In the genomic region with DNA sequence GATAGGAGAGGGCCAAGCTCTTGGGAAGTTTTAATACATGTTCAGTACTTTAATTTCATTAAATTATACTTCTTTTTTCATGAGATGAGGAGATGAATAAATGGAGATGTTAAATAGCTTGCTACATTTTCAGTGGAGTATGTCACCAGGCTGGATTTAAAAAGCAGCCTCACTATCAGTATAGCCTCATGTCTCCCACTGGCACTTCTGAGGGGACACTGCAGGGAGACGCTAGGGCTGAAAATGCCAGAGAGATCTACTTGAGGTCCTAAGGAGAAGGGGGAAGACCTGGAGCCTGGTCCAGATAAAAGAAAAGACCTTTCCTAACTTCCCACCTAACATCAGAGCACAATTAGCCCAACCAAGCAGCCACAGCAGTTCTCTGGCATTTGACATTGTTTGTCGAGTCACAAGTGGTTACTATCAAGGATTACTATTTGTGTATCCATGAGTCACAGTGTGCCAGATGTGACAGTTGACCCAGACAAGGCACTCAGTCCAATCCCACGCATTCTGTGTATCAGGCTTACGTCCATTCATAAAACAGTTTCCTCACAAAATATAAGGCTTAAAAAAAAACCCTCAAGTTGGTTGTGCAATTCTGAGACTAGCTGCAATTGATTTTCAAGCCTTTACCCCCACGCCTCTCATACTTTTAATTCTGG, we compare ENCODE assay signal across 12 mouse cellular contexts.
DNase-seq lines count a peak whose midpoint lies in the region; ATAC-seq lines count a peak whose summit lies in the region.
"Had no signal": no experiment of that assay in that cellular context is flagged by ENCODE, and none has a peak within 500 bp of the region (broad histone marks: within the 10 kb centered on the region; RNA-seq: fewer than 3 reads in every experiment).

No protein-coding gene starts in this region.

- no peaks in the 10 kb centered on the region for H3K36me3 ChIP-seq in kidney, embryonic 15.5 days
- no peaks in the 10 kb centered on the region for H3K36me3 ChIP-seq in stomach, embryonic 14.5 days (ENCODE audit: control insufficient read depth, insufficient read depth, low read length)
- H3K36me3 ChIP-seq in limb, embryonic 10.5 days: no peaks in the 10 kb centered on the region
- H3K36me3 ChIP-seq: forebrain, embryonic 15.5 days; hindbrain, embryonic 15.5 days; limb, embryonic 13.5 days had no signal

- H3K9ac ChIP-seq in kidney, embryonic 15.5 days: no peak overlapping the region
- H3K9ac ChIP-seq in stomach, embryonic 14.5 days (replicated peaks; ENCODE audit: low read depth, low read length): no peak overlapping the region
- H3K9ac ChIP-seq: forebrain, embryonic 15.5 days; hindbrain, embryonic 15.5 days; limb, embryonic 13.5 days had no signal

- no peak overlapping the region for H3K4me2 ChIP-seq in kidney, embryonic 15.5 days
- no peak overlapping the region for H3K4me2 ChIP-seq in stomach, embryonic 14.5 days (replicated peaks; ENCODE audit: low read depth, low read length)
- H3K4me2 ChIP-seq: forebrain, embryonic 15.5 days; hindbrain, embryonic 15.5 days; limb, embryonic 13.5 days; midbrain, embryonic 11.5 days had no signal

- no peaks in the 10 kb centered on the region for H3K9me3 ChIP-seq in kidney, embryonic 15.5 days (replicated peaks)
- H3K9me3 ChIP-seq in stomach, embryonic 14.5 days (ENCODE audit: control insufficient read depth, low read depth, low read length): no peaks in the 10 kb centered on the region
- no peaks in the 10 kb centered on the region for H3K9me3 ChIP-seq in limb, embryonic 10.5 days (replicated peaks)
- H3K9me3 ChIP-seq: forebrain, embryonic 15.5 days; hindbrain, embryonic 15.5 days; limb, embryonic 13.5 days had no signal

- ATAC-seq in kidney, embryonic 15.5 days (replicated peaks; ENCODE audit: low FRiP score): no peak
- peak; percentile 71 for ATAC-seq in granulocyte monocyte progenitor cell, adult 5-6 weeks (replicated peaks; ENCODE audit: poor library complexity, severe bottlenecking)
- peak; percentile 82; the same call in 1 of the 2 replicates for ATAC-seq in stomach, embryonic 14.5 days (ENCODE audit: insufficient number of reproducible peaks, insufficient read depth, low FRiP score, low read depth)
- ATAC-seq: forebrain, embryonic 15.5 days had no signal

- H3K27ac ChIP-seq in kidney, embryonic 15.5 days: no peak overlapping the region
- H3K27ac ChIP-seq in stomach, embryonic 14.5 days (ENCODE audit: low read length): no peak overlapping the region
- H3K27ac ChIP-seq in limb, embryonic 10.5 days: no peak overlapping the region
- H3K27ac ChIP-seq: forebrain, embryonic 15.5 days; hindbrain, embryonic 15.5 days; limb, embryonic 13.5 days had no signal

- DNase-seq in kidney, postnatal 10 days: peak; percentile 9
- peak; percentile 9 to 39 for DNase-seq in heart, postnatal 14 days
- DNase-seq in yolk sac, embryonic 10.5 days (ENCODE audit: low spot score): no peak
- no peak for DNase-seq in limb, embryonic 10.5 days (ENCODE audit: low spot score)
- no peak for DNase-seq in frontal cortex, postnatal 25 days (ENCODE audit: low spot score in 2 of 2)

- no peaks in the 10 kb centered on the region for H3K27me3 ChIP-seq in kidney, embryonic 15.5 days
- no peaks in the 10 kb centered on the region for H3K27me3 ChIP-seq in stomach, embryonic 14.5 days (ENCODE audit: control insufficient read depth, insufficient read depth, low read length)
- no peaks in the 10 kb centered on the region for H3K27me3 ChIP-seq in limb, embryonic 10.5 days (ENCODE audit: low read depth, poor library complexity, severe bottlenecking)
- H3K27me3 ChIP-seq: forebrain, embryonic 15.5 days; hindbrain, embryonic 15.5 days; limb, embryonic 13.5 days had no signal

- intact Hi-C loops in heart, postnatal 14 days (cut with DNase I): no loop called here

- no peak overlapping the region for H3K4me3 ChIP-seq in kidney, embryonic 15.5 days (replicated peaks)
- no peak overlapping the region for H3K4me3 ChIP-seq in stomach, embryonic 14.5 days (ENCODE audit: low read depth, low read length)
- H3K4me3 ChIP-seq in limb, embryonic 10.5 days: no peak overlapping the region
- H3K4me3 ChIP-seq: forebrain, embryonic 15.5 days; hindbrain, embryonic 15.5 days; limb, embryonic 13.5 days had no signal

- WGBS in kidney, embryonic 15.5 days: 52% methylated on average over 5 of the region's 5 CpGs
- 31% methylated on average over 5 of the region's 5 CpGs for WGBS in stomach, embryonic 14.5 days
- WGBS in limb, embryonic 10.5 days: 82% methylated on average over 5 of the region's 5 CpGs

- peaks cover 7% of the 10 kb centered on the region for H3K4me1 ChIP-seq in kidney, embryonic 15.5 days
- peaks cover 10% of the 10 kb centered on the region; the same call in 1 of the 2 replicates for H3K4me1 ChIP-seq in stomach, embryonic 14.5 days (ENCODE audit: control insufficient read depth, insufficient read depth, low read length)
- no peaks in the 10 kb centered on the region; the same call in 1 of the 2 replicates for H3K4me1 ChIP-seq in limb, embryonic 10.5 days
- H3K4me1 ChIP-seq: forebrain, embryonic 15.5 days; hindbrain, embryonic 15.5 days had no signal

Comparison
In these comparisons a context has a peak if more than half of its experiments do, and no peak if none do; other contexts are left out.
1. DNase-seq: peak in kidney, postnatal 10 days (single experiment) and heart, postnatal 14 days (2 of 2); none in yolk sac, embryonic 10.5 days (single experiment), limb, embryonic 10.5 days (single experiment) and frontal cortex, postnatal 25 days (0 of 2).